Mouse (Mus musculus) heart, embryonic 11.5 days (tissue): ENCODE results near the gene Col8a1. TPM values are rescaled to one million over a fixed set of nuclear protein-coding genes. Genes with fewer than 3 reads are reported as not detected.

Source experiments
- ATAC-seq: fragments of 200-750 bp; cut with Nextera tagmentation; replicated peaks from 2 replicates; pipeline ENCODE4 v1.8.0; 2017; ENCODE audit warnings: moderate library complexity; ENCODE audit not compliant: insufficient number of reproducible peaks, low FRiP score, low TSS enrichment
- H3K27ac ChIP-seq: fragments of 300-500 bp; sonication (generic); 2 replicates; pipeline ENCODE4 v1.5.1; 2014; ENCODE audit warnings: mild to moderate bottlenecking, low read depth, low read length
- H3K27me3 ChIP-seq: fragments of 300-500 bp; sonication (generic); 2 replicates; pipeline ENCODE4 v1.6.1; 2014; ENCODE audit warnings: mild to moderate bottlenecking, low read length, mixed read lengths; ENCODE audit not compliant: control insufficient read depth, insufficient read depth
- H3K36me3 ChIP-seq: fragments of 300-500 bp; sonication (generic); 2 replicates; pipeline ENCODE4 v1.6.1; 2014; ENCODE audit warnings: mild to moderate bottlenecking, low read length, moderate library complexity, mixed read lengths; ENCODE audit not compliant: control insufficient read depth, insufficient read depth
- H3K4me1 ChIP-seq: fragments of 300-500 bp; sonication (generic); 2 replicates; pipeline ENCODE4 v1.6.1; 2014; ENCODE audit warnings: low read length; ENCODE audit not compliant: control insufficient read depth, insufficient read depth
- H3K4me2 ChIP-seq: fragments of 300-500 bp; sonication (generic); 2 replicates; pipeline ENCODE4 v1.6.1; 2014; ENCODE audit warnings: mild to moderate bottlenecking, moderate library complexity
- H3K4me3 ChIP-seq: fragments of 300-500 bp; sonication (generic); 2 replicates; pipeline ENCODE4 v1.5.1; 2014; ENCODE audit warnings: low read depth, low read length
- H3K9ac ChIP-seq: fragments of 300-500 bp; sonication (generic); 2 replicates; pipeline ENCODE4 v1.6.1; 2014; ENCODE audit warnings: mild to moderate bottlenecking, low read depth, low read length, moderate library complexity
- H3K9me3 ChIP-seq: fragments of 300-500 bp; sonication (generic); replicated peaks from 2 replicates; pipeline ENCODE4 v1.6.1; 2016; ENCODE audit warnings: low read length; ENCODE audit not compliant: control insufficient read depth
- WGBS: fragments of 180-500 bp; shearing (Covaris S2); extraction: QIAGEN DNeasy Blood & Tissue Kit; methylation state at CpG from one replicate; pipeline ENCODE4 v1.1.7; 2014; ENCODE audit not compliant: insufficient replicate concordance; 5-methylcytosine and 5-hydroxymethylcytosine counted together
- polyA plus RNA-seq: library from polyadenylated mRNA; unstranded; fragments of >200 nt; fragmentation: Nextera tagmentation; extraction: Ambion mirVana; gene quantifications from 2 replicates; pipeline ENCODE4 v1.2.1, GENCODE M21; 2014

The Col8a1 gene
- polyA plus RNA-seq, 1 experiment from 2014 or later, result 1.8 TPM

- peaks cover 3% of the 10 kb centered on the region; the same call in 1 of the 2 replicates for H3K4me1 ChIP-seq
- no peaks in the 10 kb centered on the region for H3K36me3 ChIP-seq
- H3K27ac ChIP-seq, result no peak overlapping the region
- H3K9ac ChIP-seq, result no peak overlapping the region
- H3K4me3 ChIP-seq, result peak overlapping the region; percentile 52; the same call in 1 of the 2 replicates
- H3K9me3 ChIP-seq, result no peaks in the 10 kb centered on the region
- 38% methylated on average over 10 of the region's 10 CpGs for WGBS
- no peaks in the 10 kb centered on the region for H3K27me3 ChIP-seq
- ATAC-seq, result no peak
- H3K4me2 ChIP-seq, result peak overlapping the region; percentile 87
Measured at GRCm38 (mm10) chr16:57753539-57754280, 827 bp downstream of the Col8a1 start.

GRCm38 (mm10) chr16:57750549-57750948, 4.0 kb downstream of the Col8a1 start:
- no peak overlapping the region for H3K27ac ChIP-seq
- 57% methylated on average over 2 of the region's 2 CpGs for WGBS
- ATAC-seq, result no peak
- no peaks in the 10 kb centered on the region for H3K36me3 ChIP-seq
- no peak overlapping the region for H3K9ac ChIP-seq
- no peak overlapping the region for H3K4me3 ChIP-seq
- H3K4me1 ChIP-seq, result peaks cover 3% of the 10 kb centered on the region; the same call in 1 of the 2 replicates
- H3K27me3 ChIP-seq, result no peaks in the 10 kb centered on the region
- H3K4me2 ChIP-seq, result no peak overlapping the region
- no peaks in the 10 kb centered on the region for H3K9me3 ChIP-seq

GRCm38 (mm10) chr16:57748093-57748492, 6.4 kb downstream of the Col8a1 start:
- H3K4me3 ChIP-seq, result no peak overlapping the region
- H3K9me3 ChIP-seq, result no peaks in the 10 kb centered on the region
- no peak overlapping the region for H3K9ac ChIP-seq
- WGBS, result 66% methylated on average over 3 of the region's 3 CpGs
- no peaks in the 10 kb centered on the region for H3K36me3 ChIP-seq
- ATAC-seq, result no peak
- no peak overlapping the region for H3K27ac ChIP-seq
- no peak overlapping the region for H3K4me2 ChIP-seq
- no peaks in the 10 kb centered on the region for H3K4me1 ChIP-seq
- H3K27me3 ChIP-seq, result no peaks in the 10 kb centered on the region

GRCm38 (mm10) chr16:57747357-57748056, 7.0 kb downstream of the Col8a1 start:
- no peak overlapping the region for H3K4me3 ChIP-seq
- 75% methylated on average over 2 of the region's 2 CpGs for WGBS
- H3K9ac ChIP-seq, result no peak overlapping the region
- no peaks in the 10 kb centered on the region for H3K36me3 ChIP-seq
- no peaks in the 10 kb centered on the region for H3K9me3 ChIP-seq
- no peak overlapping the region for H3K27ac ChIP-seq
- ATAC-seq, result no peak
- H3K4me2 ChIP-seq, result no peak overlapping the region
- H3K4me1 ChIP-seq, result no peaks in the 10 kb centered on the region
- H3K27me3 ChIP-seq, result no peaks in the 10 kb centered on the region

- no peak overlapping the region for H3K9ac ChIP-seq
- WGBS, result 89% methylated on average over 3 of the region's 3 CpGs
- ATAC-seq, result no peak
Measured at GRCm38 (mm10) chr16:57740169-57740568, 14.4 kb downstream of the Col8a1 start.

GRCm38 (mm10) chr16:57734942-57735341, 19.6 kb downstream of the Col8a1 start:
- Histone ChIP-seq H3K4me2 (no peak overlapping the region), H3K9me3 (no peaks in the 10 kb centered on the region), H3K27me3 (no peaks in the 10 kb centered on the region), H3K27ac (no peak overlapping the region), H3K4me1 (no peaks in the 10 kb centered on the region), H3K9ac (no peak overlapping the region), H3K4me3 (no peak overlapping the region), H3K36me3 (no peaks in the 10 kb centered on the region)
- 83% methylated on average over 2 of the region's 2 CpGs for WGBS
- no peak for ATAC-seq

More at GRCm38 (mm10) chr16:57740169-57740568, 14.4 kb downstream of the Col8a1 start:
- Histone ChIP-seq H3K4me1 (no peaks in the 10 kb centered on the region), H3K27ac (no peak overlapping the region), H3K4me3 (no peak overlapping the region), H3K9me3 (no peaks in the 10 kb centered on the region), H3K4me2 (no peak overlapping the region), H3K27me3 (no peaks in the 10 kb centered on the region), H3K36me3 (no peaks in the 10 kb centered on the region)

- Histone ChIP-seq H3K4me3 (no peak overlapping the region), H3K27ac (no peak overlapping the region), H3K4me2 (no peak overlapping the region), H3K4me1 (no peaks in the 10 kb centered on the region), H3K9me3 (no peaks in the 10 kb centered on the region), H3K9ac (no peak overlapping the region), H3K27me3 (no peaks in the 10 kb centered on the region), H3K36me3 (no peaks in the 10 kb centered on the region)
- WGBS, result 68% methylated on average over 1 of the region's 1 CpGs
- ATAC-seq, result no peak
Measured at GRCm38 (mm10) chr16:57733545-57733944, 21.0 kb downstream of the Col8a1 start.

GRCm38 (mm10) chr16:57733139-57733538, 21.4 kb downstream of the Col8a1 start:
- Histone ChIP-seq H3K9me3 (no peaks in the 10 kb centered on the region), H3K27ac (no peak overlapping the region), H3K36me3 (no peaks in the 10 kb centered on the region), H3K4me3 (no peak overlapping the region), H3K4me1 (no peaks in the 10 kb centered on the region), H3K27me3 (no peaks in the 10 kb centered on the region), H3K4me2 (no peak overlapping the region), H3K9ac (no peak overlapping the region)
- 72% methylated on average over 3 of the region's 3 CpGs for WGBS
- ATAC-seq, result no peak
